Mouse (Mus musculus) spleen, postnatal 0 days (tissue): ENCODE data around the gene Pgrmc1. TPM values are rescaled to one million over a fixed set of nuclear protein-coding genes. Genes with fewer than 3 reads are reported as not detected.

Experiments
- polyA plus RNA-seq: library from polyadenylated mRNA; unstranded; fragments of >200 nt; fragmentation: Nextera tagmentation; extraction: Ambion mirVana; gene quantifications from 2 replicates; pipeline ENCODE4 v1.2.1, GENCODE M21; 2015

Pgrmc1 gene
- 83.4 and 90.4 TPM in 2 replicates for polyA plus RNA-seq

DNA sequence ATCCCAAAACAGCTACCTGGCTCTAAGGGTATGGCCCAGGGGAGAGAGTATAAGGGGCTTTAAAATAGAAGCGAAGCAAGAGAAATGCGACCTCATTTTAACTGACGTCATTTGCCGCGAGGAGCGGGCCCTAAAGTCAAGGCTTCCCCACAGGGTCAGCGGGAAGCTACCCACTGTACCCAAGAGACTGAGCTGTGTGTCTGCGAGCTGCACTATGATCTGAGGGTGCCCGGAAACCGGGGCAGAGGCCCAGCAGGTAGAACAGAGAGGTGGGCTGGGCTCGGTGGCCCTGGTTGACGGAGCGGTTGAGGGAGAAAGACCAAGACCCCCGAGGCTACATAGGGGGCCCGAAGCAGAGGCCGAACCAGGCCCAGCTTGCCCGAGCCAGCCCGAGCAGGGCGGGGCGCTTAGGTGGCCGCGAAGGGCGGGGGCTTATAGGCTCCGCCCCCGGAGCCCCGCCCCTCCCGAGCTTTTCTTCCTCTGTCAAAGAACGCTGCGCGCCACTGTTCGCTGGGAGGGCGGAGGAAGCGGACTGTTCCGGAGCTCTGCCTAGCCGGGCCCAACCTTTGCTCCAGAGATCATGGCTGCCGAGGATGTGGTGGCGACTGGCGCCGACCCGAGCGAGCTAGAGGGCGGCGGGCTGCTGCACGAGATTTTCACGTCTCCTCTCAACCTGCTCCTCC lies at the start of gene Pgrmc1:
Gene Pgrmc1 (plus strand): TSS at position 500 of the 683 bp plus-strand sequence.

DNA sequence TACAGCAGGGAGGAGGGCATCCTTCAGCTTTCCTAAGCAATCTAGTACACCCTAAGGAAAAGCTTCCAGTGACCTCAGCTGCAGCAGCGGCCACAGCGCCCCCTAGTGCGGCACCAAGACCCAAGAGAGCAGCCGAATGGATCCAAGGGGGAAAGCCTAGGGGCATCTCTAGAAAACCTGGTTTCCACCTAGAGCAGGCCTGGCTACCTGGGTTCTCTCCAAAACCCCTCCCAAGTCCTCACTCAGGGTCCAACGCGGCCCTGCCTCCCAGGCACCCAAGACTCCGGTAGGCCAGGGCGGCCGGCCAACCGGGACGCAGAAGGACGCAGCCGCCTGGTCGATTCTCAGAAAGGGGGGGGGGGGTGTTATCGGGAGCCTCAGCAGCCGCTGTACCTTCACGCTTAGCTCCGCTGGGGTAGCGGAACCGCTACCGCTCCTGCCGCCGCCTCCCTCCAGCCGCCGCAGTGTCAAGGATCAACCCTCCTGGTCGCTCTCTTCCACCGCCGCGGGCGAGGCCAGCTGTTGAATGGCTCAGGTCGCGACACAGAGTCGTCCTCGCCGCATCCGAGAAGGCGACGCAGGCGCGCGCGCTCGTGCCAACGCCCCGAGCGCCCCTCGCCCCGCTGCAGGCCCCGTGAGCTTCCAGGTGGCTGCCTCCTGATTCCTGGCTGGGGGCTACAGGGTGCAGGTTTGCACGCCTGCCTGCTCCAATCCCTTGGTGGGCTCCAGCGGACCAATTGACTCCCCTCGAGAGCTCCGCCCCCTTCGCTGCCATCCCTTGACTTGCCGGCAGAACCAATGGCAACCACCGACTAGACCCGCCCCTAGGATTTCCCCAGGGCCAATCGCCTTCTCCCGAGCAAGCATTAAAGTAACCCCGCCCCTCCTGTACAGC lies 46.9 kb downstream of the Pgrmc1 start, which contains the start of gene Akap17b:
Gene Akap17b (minus strand): TSS at position 739 of the 895 bp plus-strand sequence.

Other genes with a start within 250 kb of the Pgrmc1 start
- gene Gm6268, start 196.9 kb upstream of the Pgrmc1 start, polyA plus RNA-seq: not detected in 2 replicates
- not detected in 2 replicates for gene Gm14569, start 106.4 kb upstream of the Pgrmc1 start, polyA plus RNA-seq
- 0.95 and 1.4 TPM in 2 replicates for gene Akap17b, start 47.2 kb downstream of the Pgrmc1 start, polyA plus RNA-seq
- gene Slc25a43, start 145.5 kb downstream of the Pgrmc1 start, polyA plus RNA-seq: 1.2 and 1.5 TPM in 2 replicates
- gene Slc25a5, start 197.4 kb downstream of the Pgrmc1 start, polyA plus RNA-seq: 514 and 549 TPM in 2 replicates